Mouse (Mus musculus): ENCODE data around the gene Klhdc7a. TPM values are rescaled to one million over a fixed set of nuclear protein-coding genes. Genes with fewer than 3 reads are reported as not detected.
"Not testable (repeated sequence)": the region's sequence is repeated elsewhere in the genome, so short reads cannot be mapped to it uniquely, and the experiment has no call there.

The Klhdc7a gene
- polyA plus RNA-seq, 1 experiment = 8.2 TPM

- no peak for TF ChIP-seq POLR2A (IDR thresholded peaks at IDR 0.05; ENCODE audit: control insufficient read depth, extremely low read depth, insufficient read depth, low read length, poor library complexity)
- TF ChIP-seq CTCF (IDR thresholded peaks at IDR 0.05; ENCODE audit: borderline replicate concordance, control insufficient read depth, extremely low read depth, insufficient read depth, low read length, poor library complexity) = no peak
- Histone ChIP-seq H3K27ac (ENCODE audit: control insufficient read depth, insufficient read depth, low read length) (no peak overlapping the region), H3K4me3 (ENCODE audit: control insufficient read depth, insufficient read depth, low read length) (no peak overlapping the region), H3K36me3 (ENCODE audit: control insufficient read depth, insufficient read depth, low read length) (no peaks in the 10 kb centered on the region), H3K4me1 (replicated peaks; ENCODE audit: control insufficient read depth, insufficient read depth, low read length) (no peaks in the 10 kb centered on the region), H3K27me3 (ENCODE audit: control insufficient read depth, insufficient read depth, low read length) (no peaks in the 10 kb centered on the region)
- DNase-seq = no peak
- WGBS = 71% methylated on average over 8 of the region's 8 CpGs
Measured at GRCm38 (mm10) chr4:139963059-139963458, 4.8 kb downstream of the Klhdc7a start.

GRCm38 (mm10) chr4:139961816-139962215 is 6.0 kb downstream of the Klhdc7a start:
- no peak overlapping the region for H3K27ac ChIP-seq (ENCODE audit: control insufficient read depth, insufficient read depth, low read length)
- no peaks in the 10 kb centered on the region for H3K36me3 ChIP-seq (ENCODE audit: control insufficient read depth, insufficient read depth, low read length)
- no peaks in the 10 kb centered on the region for H3K27me3 ChIP-seq (ENCODE audit: control insufficient read depth, insufficient read depth, low read length)
- no peaks in the 10 kb centered on the region for H3K4me1 ChIP-seq (replicated peaks; ENCODE audit: control insufficient read depth, insufficient read depth, low read length)
- DNase-seq = no peak
- WGBS = 90% methylated on average over 8 of the region's 8 CpGs
- TF ChIP-seq CTCF (IDR thresholded peaks at IDR 0.05; ENCODE audit: borderline replicate concordance, control insufficient read depth, extremely low read depth, insufficient read depth, low read length, poor library complexity) = no peak
- TF ChIP-seq POLR2A (IDR thresholded peaks at IDR 0.05; ENCODE audit: control insufficient read depth, extremely low read depth, insufficient read depth, low read length, poor library complexity) = no peak
- no peak overlapping the region for H3K4me3 ChIP-seq (ENCODE audit: control insufficient read depth, insufficient read depth, low read length)

DNA sequence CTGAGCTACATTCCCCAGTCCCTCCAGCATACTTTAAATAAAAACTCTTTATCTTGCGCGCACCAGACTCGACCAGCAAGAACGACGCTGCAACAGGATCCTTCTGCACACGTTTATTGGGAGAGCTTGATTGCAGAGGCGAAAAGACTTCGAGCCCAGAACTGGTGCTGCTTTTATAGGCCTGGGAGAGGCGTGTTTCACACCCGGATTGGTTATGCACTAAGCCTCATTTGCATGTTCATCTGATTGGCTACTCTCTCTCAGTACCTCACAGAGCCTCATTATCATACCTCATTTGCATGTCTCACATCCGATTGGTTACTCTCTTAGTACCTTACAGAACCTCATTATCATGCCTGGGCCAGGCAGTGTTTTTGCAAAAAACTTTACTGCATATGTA is 6.5 kb downstream of the Klhdc7a start:
- not testable (repeated sequence) for H3K36me3 ChIP-seq (ENCODE audit: control insufficient read depth, insufficient read depth, low read length); H3K4me1 ChIP-seq (replicated peaks; ENCODE audit: control insufficient read depth, insufficient read depth, low read length); H3K4me3 ChIP-seq (ENCODE audit: control insufficient read depth, insufficient read depth, low read length); DNase-seq; H3K27ac ChIP-seq (ENCODE audit: control insufficient read depth, insufficient read depth, low read length); H3K27me3 ChIP-seq (ENCODE audit: control insufficient read depth, insufficient read depth, low read length)
- WGBS = 96% methylated on average over 11 of the region's 11 CpGs

GRCm38 (mm10) chr4:139960724-139961315 is 7.0 kb downstream of the Klhdc7a start:
- no peak overlapping the region for H3K27ac ChIP-seq (ENCODE audit: control insufficient read depth, insufficient read depth, low read length)
- WGBS = 94% methylated on average over 10 of the region's 10 CpGs

DNA sequence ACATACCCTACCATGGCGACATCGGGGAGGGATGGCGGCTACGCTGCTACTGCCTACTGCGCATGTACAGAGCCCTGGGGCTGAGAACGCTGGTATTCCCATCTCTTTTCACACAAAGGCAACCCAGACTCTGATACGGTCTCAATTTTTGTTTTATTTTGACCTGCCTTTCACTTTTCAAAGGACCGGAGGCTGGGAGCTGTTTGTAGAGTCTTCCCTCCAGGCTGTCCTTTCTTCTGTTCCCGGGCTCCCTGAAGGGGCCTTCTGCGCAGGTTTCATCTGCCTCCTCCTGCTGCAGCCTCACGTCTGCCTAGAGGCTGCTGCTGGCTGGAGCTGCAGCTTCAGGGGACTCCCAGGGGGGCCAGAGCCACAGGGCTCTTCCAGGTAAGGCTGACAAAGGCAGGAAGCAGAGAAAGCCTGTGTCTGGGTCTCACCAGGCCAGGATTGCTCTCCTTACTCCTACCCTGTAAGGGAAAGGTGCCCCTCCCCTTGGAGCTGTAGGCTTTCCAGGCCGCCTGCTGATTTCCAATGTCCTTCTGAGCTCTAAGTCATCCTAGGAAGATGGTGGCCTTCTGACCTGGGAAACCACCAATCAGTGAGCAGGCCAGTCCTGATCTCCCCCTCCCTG is 7.6 kb downstream of the Klhdc7a start:
- TF ChIP-seq CTCF (IDR thresholded peaks at IDR 0.05; ENCODE audit: borderline replicate concordance, control insufficient read depth, extremely low read depth, insufficient read depth, low read length, poor library complexity) (no peak), POLR2A (IDR thresholded peaks at IDR 0.05; ENCODE audit: control insufficient read depth, extremely low read depth, insufficient read depth, low read length, poor library complexity) (no peak)
- no peak for DNase-seq
- Histone ChIP-seq H3K4me1 (replicated peaks; ENCODE audit: control insufficient read depth, insufficient read depth, low read length) (no peaks in the 10 kb centered on the region), H3K27me3 (ENCODE audit: control insufficient read depth, insufficient read depth, low read length) (no peaks in the 10 kb centered on the region), H3K27ac (ENCODE audit: control insufficient read depth, insufficient read depth, low read length) (no peak overlapping the region), H3K36me3 (ENCODE audit: control insufficient read depth, insufficient read depth, low read length) (no peaks in the 10 kb centered on the region), H3K4me3 (ENCODE audit: control insufficient read depth, insufficient read depth, low read length) (no peak overlapping the region)
- 91% methylated on average over 12 of the region's 12 CpGs for WGBS

More at GRCm38 (mm10) chr4:139960724-139961315, 7.0 kb downstream of the Klhdc7a start:
- TF ChIP-seq CTCF (IDR thresholded peaks at IDR 0.05; ENCODE audit: borderline replicate concordance, control insufficient read depth, extremely low read depth, insufficient read depth, low read length, poor library complexity) = no peak
- no peak for TF ChIP-seq POLR2A (IDR thresholded peaks at IDR 0.05; ENCODE audit: control insufficient read depth, extremely low read depth, insufficient read depth, low read length, poor library complexity)
- DNase-seq = no peak
- no peaks in the 10 kb centered on the region for H3K4me1 ChIP-seq (replicated peaks; ENCODE audit: control insufficient read depth, insufficient read depth, low read length)
- no peak overlapping the region for H3K4me3 ChIP-seq (ENCODE audit: control insufficient read depth, insufficient read depth, low read length)
- no peaks in the 10 kb centered on the region for H3K36me3 ChIP-seq (ENCODE audit: control insufficient read depth, insufficient read depth, low read length)
- no peaks in the 10 kb centered on the region for H3K27me3 ChIP-seq (ENCODE audit: control insufficient read depth, insufficient read depth, low read length)

DNA sequence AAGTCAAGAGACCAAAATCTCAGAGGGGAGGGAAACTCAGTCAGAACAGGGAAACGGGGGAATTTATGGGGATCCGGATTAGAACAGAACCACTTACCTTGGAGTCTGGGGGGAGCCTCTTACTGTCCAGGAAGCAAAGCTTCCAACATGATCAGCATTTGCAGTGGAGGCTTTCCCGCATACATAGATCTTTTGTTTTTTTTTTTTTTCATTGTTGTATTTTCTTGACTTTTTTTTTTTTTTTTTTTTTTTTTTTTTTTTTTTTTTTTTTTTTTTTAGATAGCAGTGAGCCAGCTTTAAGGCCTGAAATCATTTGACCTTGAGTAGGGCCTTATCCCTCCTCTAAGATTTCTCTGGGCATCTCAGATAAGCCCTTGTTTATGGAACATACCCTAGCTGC is 8.6 kb downstream of the Klhdc7a start:
- Histone ChIP-seq H3K27me3 (ENCODE audit: control insufficient read depth, insufficient read depth, low read length) (no peaks in the 10 kb centered on the region), H3K27ac (ENCODE audit: control insufficient read depth, insufficient read depth, low read length) (no peak overlapping the region), H3K36me3 (ENCODE audit: control insufficient read depth, insufficient read depth, low read length) (no peaks in the 10 kb centered on the region), H3K4me1 (replicated peaks; ENCODE audit: control insufficient read depth, insufficient read depth, low read length) (no peaks in the 10 kb centered on the region), H3K4me3 (ENCODE audit: control insufficient read depth, insufficient read depth, low read length) (no peak overlapping the region)
- DNase-seq = no peak
- no peak for TF ChIP-seq POLR2A (IDR thresholded peaks at IDR 0.05; ENCODE audit: control insufficient read depth, extremely low read depth, insufficient read depth, low read length, poor library complexity)
- no peak for TF ChIP-seq CTCF (IDR thresholded peaks at IDR 0.05; ENCODE audit: borderline replicate concordance, control insufficient read depth, extremely low read depth, insufficient read depth, low read length, poor library complexity)
- 91% methylated on average over 3 of the region's 3 CpGs for WGBS
